Mouse (Mus musculus) ovary, postnatal 14 days (tissue): ENCODE results near the gene Jph2.
A peak's percentile ranks its signal among the peaks of the same experiment; 100 is the strongest.
"Not testable (repeated sequence)": the region's sequence is repeated elsewhere in the genome, so short reads cannot be mapped to it uniquely, and the experiment has no call there.

Experiments used
- DNase-seq: peaks from one replicate; pipeline ENCODE4 v3.0.0; 2022; ENCODE audit warnings: low spot score

The Jph2 gene

DNA sequence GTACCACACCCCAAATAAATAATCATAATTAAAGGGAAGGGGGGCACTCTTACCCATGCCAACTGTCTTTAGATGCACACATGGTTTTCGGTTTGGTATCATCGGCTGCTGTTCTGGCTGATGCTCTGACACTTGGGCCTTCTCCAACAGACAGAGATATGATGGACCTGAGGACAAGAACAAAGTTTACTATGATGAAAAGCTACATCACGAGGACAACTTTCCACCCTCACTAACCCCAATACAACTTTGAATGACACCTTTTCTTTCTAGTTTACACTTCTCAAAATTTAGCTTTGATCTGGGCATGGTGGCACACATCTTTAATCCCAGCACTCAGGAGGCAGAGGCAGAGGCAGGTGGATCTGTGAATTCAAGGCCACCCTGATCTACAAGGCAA is 13.6 kb upstream of the Jph2 start:
- not testable (repeated sequence) for DNase-seq

DNA sequence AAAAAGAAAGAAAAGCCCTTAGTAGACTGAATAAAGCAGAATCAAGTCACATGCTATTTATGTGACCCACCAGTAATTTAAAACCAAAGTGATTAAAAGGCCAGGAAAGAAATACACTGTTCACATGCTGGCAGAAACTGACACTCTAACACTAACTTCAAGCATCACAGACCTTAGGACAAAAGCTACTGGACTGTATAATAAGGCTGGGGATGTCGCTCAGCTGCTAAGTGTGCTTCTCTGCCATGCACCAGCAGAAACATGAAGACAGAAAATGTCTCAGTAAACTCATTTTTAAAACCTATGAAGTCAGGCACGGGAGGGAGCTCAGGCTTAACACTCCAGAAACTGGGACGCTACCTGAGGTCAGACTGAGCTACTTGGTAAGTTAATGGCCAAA is 12.4 kb upstream of the Jph2 start:
- DNase-seq: no peak

DNA sequence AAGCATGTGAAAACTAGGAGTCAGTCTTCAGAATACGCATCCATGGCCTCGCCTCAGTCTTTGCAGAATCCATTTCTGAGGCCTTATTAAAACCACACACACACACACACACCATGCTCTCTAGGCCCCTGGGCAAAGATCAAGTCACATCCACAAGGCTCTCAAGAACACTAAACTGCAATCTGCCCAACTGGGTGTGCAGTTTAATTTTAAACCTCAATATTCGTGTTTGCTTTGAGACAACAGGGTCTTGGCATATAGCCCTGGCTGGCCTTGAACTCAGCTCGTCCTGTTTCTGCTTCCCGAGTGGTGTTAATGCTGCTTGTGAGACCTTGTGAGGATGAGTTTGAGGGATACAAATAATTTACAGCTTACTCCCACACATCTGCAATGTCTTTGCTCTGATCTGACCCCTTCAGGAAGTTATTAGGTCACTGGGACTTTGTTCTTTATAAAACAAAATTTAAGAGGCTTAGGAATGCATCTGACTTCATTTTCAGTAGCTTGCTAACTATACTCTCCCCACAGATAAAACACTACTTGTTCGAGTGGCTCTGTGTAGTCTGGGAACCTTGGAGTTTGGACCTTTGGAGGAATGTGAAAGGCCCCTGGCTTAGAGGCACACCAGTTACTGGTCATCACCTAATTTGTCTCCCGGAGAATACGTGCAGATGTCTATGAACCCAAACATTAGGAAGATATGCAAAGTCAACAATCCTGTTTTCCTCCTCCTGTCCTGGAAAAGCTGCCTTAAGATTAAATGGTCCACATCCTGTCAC is 6.4 kb upstream of the Jph2 start:
- no peak for DNase-seq

DNA sequence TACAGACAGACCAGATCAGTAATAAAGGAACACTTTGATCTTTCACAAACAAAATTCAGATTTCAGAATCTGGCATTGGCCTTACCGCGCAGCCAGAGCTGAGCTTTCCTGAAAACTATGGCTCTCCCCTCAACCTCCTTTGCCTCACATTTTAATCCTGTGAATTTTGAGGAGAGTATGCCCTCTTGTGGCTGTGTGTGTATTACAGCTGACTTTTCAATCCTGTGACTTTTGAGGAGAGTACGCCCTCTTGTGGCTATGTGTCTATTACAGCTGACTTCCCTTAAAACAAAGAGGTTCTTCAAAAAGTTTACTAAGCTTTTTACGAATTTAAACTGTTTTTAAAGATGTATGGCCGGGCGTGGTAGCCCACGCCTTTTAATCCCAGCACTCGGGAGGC is 3.4 kb upstream of the Jph2 start:
- DNase-seq: peak; percentile 82

DNA sequence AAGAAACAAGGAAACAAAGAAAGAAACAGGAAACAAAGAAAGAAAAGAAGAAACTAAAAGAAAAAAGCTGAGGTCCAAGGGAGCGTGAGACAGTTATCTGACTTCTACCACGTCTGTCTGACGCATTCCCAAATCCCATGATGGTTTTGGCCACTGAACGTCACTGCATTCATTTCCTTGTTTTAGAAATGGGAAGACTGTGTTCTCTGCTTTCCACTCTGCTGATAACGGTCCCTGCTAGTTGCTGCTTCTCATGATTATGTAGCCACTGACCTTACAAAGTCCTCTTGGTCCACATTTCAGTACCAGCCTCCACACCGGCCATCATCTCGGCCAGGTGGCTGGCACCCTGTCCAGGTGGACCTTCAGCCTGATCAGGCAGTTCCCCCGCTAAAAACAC is 1.4 kb upstream of the Jph2 start:
- DNase-seq: no peak

DNA sequence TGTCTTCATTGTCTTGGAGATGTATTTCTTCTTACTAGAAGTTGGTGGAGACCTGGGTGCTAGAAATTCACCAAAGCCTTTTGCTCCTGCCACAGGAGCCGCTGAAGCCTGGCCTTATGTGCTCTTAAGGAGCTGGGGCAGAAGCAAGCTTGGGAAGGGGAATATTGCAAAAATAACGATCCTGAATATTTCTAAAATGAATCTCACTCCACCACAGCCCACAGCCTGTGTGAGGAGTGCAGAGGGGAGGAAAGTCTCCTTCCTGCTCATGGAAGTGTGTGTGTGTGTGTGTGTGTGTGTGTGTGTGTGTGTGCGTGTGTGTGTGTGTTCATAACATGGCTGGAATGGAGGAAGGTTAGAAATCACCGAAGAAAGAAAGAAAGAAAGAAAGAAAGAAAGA is 977 bp upstream of the Jph2 start:
- DNase-seq: no peak

DNA sequence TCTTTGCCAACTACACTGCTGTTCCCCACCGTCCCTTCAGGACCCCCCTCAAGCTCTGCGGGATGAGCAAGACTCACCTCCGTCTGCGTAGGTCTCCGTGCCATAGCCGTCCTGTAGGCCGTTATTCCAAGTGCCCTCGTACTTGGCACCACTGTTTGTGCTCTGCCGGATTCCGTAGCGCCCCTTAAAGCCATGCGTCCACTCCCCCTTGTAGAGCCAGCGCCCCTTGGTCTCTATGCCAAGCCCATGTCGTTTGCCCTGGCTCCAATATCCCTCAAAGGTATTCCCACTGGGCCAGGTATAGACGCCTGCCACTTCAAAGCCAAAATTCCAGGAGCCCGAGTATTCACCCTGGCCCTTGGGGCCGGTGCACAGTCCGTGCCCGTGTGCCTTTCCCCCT is 722 bp downstream of the Jph2 start:
- no peak for DNase-seq

DNA sequence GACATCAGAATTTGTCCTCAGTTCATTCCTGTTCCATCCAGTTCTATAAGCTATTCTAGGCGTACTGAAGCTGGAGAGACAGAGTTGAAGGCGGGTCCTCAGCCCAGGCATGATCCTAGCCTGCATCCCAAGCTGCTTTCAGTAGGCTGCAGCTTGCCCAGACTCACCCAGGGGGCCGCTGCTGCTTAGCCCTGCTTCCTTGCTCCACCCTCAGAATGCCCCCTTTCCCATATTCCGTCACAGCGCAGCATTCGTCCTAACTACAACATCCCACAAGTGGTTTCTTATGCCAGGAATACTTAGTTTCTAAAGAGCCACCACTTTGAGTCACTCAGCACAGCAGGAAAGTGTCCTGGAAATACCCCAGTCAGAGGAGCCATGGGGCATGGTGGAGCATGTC is 2.8 kb downstream of the Jph2 start:
- no peak for DNase-seq

DNA sequence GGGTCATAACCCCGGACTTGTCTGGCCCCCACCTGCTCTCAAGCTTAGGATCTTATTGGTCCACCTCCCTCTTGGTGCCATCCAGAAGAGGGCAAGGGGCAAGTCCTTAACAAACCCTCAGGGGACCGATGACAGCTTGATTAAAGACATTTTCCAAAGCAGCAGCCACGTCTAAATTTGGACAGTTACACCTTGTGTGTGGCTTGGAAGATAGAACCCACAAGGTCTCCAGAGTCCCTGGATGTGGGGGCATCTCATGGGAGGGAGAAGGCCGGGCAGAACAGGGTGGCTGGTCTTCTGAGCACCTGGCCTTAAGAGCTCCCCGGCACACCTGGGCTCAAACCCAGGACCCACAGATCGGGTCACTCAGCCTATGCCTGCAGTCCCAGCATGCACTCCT is 3.8 kb downstream of the Jph2 start:
- no peak for DNase-seq

DNA sequence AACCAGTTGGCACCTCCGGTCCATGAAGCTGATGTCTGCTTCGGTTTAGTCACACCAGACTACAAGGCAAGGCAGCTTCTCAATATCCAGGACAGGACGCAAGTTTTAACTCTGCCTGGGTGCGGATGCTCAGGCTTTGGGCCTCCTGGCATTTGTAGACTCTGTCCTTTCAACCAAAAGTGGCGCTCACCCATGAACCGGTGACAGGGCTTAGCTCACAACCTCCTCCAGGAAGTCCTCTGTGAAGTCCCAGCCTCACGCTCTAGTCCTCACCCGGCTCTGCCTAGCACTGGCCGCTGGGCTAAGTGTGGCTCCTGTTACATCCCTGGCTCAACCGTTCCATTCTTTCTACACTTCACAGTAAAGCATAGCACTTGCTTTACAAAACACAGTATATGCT is 4.6 kb downstream of the Jph2 start:
- DNase-seq: no peak

DNA sequence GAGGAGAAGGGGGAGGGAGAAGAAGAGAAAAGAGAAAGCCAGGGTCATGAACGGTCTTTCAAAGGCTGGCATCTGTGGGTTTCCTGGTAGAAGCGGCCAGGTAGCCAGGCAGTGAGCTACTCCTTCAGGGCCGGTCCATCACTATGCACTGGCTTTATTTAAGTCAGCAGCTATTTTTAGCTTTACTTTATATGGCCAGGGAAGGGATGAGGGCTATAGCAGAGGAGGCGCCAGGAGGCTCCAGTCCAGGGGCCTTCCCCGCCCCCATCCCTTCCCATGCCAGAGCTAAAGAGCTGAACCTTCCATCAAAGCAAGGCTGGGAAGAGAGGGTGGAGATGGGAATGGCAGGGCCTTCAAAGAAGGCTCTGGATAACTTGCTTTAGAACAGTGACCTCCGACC is 5.4 kb downstream of the Jph2 start:
- no peak for DNase-seq

DNA sequence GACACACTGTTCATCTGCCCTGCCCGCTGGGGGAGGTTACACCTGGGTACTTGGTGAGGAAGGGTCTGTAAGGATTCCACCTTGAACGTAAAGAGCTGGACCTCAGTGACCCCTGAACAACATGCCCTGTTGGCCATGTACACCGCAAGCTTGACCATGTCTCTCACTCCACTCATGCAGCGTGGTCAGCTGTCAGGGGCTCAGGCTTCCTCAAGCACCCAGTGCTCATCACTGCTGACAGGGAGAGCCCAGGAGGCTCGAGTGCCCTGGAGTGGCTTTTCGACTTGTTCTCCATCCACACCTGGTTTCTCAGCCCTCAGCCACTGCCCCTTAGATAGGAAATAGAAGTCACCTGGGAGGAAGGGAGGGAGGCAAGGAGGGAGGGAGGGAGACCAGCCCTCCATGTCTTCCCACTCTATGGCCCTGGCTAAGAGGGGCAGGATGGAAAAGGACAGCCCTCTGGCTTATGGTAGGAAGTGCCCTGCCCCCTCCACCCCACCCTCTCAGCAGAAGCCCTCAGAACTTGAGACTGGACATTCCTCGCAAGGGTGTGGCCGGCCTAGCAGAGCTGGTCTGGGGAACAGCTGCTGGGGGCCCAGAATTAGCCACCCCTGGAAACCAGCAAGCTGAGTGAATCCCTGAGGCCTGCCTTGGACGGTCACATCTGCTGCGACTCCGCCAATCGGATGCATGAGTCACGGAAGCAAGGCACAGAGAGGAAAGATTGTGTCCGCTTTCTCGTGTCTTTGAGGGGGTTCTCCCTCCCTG is 11.2 kb downstream of the Jph2 start:
- no peak for DNase-seq

DNA sequence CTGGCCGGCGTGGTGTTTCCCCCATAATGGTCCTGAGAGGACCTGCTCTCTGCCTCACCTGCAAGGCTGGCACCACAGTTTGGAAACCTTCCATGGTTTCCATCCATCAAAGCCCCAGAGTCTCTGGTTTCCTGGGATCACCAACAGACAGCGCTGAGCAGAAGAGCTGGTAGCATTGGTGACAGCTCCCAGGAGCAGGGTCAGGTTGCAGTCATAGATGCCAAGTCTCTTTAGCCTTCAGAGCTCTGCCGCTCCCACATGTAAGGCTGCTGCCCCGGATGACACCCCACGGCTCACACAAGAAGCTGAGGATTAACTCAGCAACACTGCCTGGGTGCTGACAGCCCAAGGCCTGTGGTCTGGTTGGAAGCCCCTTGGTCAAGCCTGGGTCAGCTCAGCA is 12.7 kb downstream of the Jph2 start:
- no peak for DNase-seq

DNA sequence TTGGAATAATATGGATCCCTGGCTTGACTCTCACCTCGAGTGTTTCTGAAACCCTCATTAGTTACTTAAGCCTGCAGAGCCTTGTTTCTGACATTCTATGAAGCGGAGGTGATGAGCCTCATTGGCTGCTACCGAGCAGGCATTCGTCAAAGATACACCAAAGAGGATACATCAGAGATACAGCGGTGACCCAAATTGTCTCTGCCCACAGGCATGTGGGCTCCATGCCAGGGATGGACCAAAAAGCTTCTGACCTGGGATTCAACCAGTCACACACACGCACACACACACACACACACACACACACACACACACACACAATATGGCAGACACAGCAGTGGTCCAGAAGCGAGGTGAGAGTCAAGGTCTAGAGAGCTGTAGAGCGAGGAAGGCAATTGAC is 16.5 kb downstream of the Jph2 start:
- no peak for DNase-seq

DNA sequence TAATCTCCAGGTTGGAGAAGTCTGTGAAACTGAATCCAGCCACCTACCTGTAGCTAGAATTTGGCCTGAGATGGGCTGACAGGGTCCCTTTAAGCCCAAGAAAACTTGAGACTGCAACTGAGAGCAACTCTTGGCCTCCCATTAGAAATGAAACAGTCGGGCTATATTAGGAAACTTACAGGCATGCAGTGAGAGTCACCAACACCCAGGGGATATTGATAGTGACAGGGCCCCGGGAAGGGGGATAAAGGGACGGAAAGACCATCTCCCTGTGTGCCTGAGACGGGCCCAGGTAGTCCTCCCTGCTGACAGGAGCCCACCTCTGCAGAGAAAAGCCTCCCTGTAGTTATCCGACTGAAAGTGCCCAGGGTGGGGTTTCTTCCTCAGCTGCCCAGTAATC is 18.4 kb downstream of the Jph2 start:
- no peak for DNase-seq

DNA sequence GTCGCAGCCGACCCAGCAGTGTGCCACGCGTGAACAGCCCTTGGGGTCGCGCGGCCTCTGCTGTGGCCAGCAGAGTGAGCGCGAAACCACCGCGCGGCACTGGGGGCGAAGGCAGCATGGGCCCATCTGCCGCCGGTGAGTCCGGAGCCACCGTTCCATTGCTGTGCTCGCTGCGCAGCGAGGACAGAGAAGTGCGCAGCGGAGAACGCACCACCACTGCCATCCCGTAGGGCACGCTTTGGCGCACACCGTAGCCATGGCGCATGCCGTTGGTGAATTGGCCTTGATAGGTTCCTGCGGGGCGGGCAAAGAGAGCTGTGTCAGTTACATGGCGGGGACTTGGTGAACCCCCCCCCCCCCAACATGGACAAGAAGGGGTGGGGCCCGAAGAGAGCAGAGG is 21.7 kb downstream of the Jph2 start:
- DNase-seq: no peak

DNA sequence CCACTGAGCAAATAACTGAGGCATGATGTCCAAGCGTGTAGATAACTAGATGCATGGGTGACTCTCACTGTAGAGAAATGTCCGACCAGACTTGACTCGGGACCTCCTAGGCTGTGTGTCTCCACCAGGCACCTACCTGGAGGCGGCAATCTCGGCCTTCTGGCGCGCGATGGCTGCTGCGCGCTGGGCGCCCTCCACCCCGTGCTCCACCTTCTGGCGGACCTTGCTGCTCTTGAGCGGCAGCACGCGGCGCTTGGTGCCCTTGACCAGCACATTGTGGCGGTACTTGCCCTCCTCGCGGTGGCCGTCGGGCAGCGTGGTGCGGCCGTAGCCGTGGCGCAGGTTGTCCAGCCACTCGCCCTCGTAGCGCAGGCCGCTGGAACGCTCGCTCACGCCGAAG is 22.3 kb downstream of the Jph2 start:
- DNase-seq: no peak

DNA sequence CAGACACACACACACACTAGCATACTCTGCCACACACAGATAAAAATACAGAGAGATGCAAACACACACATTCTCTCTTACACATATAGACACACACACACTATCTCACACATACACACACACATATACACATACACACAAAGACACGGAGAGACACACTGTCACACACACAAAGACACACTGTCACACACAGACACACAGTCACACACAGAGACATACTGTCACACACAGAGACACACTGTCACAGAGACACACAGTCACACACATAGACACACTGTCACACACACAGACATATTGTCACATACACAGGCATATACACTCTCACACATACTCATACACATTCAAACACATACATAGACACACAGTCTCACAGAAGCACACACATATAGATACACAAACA is 25.2 kb downstream of the Jph2 start:
- DNase-seq: no peak

DNA sequence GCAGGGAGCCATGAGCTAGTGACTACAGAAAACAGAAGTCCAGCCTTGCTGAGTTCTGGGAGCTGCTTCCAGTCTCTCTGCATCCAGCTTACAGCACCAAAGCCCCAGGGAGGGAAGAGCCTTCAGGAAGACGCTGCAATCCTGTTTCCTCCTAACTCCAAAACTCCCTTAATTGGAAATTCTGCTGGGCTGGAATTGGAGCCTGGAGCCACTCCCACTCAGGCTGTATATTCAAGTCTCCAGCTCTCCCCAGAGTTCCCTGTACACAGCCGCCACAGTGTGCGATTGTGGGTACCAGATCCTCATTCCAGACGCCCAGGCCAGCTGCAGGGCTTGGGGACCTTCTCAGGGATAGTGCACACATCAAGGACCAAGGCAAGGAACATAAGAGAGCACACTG is 27.6 kb downstream of the Jph2 start:
- DNase-seq: no peak

DNA sequence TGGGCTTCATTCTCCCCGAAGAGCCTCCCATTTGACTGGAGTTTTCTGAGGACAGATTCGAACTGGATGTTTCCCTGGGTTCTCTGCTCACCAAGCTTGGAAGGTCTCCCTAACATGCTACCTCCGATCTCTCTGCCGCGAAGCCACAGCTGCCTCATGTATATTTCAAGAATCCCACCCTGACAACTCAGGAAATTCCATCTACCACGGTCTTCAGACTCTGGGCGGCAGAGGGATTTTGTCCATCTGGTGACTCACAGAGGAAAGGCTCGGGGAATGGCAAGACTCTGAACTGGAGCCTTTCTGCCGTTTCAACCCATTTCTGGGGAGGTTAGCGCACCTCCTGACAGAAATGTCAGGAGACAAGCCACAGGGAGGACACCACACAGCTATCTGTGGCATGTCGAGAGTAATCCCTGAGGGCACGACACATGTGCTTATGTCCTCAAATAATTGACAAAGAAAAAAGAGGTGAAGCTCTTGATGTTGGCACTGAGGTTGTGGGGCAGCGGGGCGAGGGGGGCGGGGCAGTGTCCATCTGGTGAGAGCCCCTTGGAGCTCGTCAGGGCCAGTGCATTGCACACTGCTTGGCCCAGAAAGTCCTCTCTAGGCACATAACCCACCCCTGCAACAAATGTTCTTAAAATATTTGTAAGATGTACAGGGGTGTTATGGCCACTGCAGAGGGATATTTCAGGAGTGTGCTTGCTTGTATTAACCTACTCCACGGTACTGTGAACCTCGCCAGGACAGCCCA is 32.8 kb downstream of the Jph2 start:
- no peak for DNase-seq

DNA sequence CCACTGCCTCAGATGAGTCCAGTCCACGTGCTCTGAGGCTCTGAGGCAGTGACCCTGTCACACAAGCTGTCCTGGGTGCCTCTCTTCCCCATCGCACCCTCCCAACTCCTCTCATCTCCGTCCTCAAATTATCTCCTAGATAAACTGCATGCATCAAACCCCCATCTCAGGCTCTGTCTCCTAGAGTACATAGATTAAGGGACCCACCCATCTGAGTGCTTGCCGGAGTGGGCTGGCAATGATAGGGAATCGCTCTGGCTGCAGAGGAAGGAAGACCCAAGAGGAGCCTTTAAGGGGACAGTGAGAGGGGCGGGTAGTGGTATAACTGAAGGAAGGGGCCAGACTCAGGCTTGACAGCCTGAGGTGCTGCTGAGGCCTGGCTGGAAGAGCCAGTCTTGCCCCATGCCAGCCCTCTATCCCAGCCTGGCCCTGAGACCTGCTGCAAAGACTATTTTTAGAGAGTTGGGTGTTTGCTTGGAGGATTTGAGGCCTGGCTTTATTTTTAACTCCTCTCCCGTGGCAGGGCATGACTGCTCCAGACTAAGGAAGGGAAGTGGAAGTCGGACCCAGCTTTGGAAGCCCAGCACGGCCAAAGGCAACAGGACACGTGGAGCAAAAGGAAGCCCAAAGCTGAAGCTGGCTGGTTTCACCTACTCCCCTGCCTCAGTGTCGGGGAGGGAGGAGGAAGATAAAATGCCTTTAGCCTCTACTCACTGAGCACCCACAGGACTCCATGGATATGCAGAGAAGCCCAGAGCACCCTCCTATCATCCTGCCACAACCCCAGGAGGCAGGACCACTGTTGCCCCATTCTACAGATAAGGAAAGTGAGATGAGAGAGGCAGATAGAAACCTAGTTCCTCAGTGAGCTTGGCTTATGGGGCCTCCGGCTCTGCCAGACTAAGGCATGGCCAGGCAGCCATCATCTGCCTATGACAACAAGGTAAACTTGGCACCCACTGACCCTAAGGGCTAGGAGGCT is 34.6 kb downstream of the Jph2 start:
- no peak for DNase-seq
